Mouse (Mus musculus) ES-E14 (cell line): Measurements from ENCODE around the gene Tigd4. TPM values are rescaled to one million over a fixed set of nuclear protein-coding genes. Genes with fewer than 3 reads are reported as not detected.

ENCODE experiments used
- DNase-seq: peaks from one replicate; pipeline ENCODE4 v3.0.0-alpha.2; 2013; ENCODE audit warnings: low read depth, low spot score
- H3K27ac ChIP-seq: 2 replicates; pipeline ENCODE4 v1.5.1; 2012; ENCODE audit warnings: low read depth, mild to moderate bottlenecking, low read length, moderate library complexity, mixed read lengths; ENCODE audit not compliant: poor library complexity, insufficient read depth, severe bottlenecking
- H3K36me3 ChIP-seq: 2 replicates; pipeline ENCODE4 v1.6.1; 2012; ENCODE audit warnings: mild to moderate bottlenecking, low read length, moderate library complexity, mixed read lengths; ENCODE audit not compliant: control insufficient read depth, poor library complexity, insufficient read depth, severe bottlenecking
- H3K4me1 ChIP-seq, 2 experiments: fragments of 150-350 bp in 1 of 2; sonication (generic) in 1 of 2; 2 replicates each; pipeline ENCODE4 v1.6.1; 2012; ENCODE audit warnings: low read length in 2 of 2, mild to moderate bottlenecking in 1 of 2, mixed read lengths in 1 of 2; ENCODE audit not compliant: control insufficient read depth in 2 of 2, insufficient read depth in 2 of 2, poor library complexity in 1 of 2
- H3K4me3 ChIP-seq, 2 experiments: fragments of 150-350 bp in 1 of 2; sonication (generic) in 1 of 2; 2 replicates each; pipeline ENCODE4 v1.5.1; 2012; ENCODE audit warnings: low read length in 2 of 2, low read depth in 1 of 2, mild to moderate bottlenecking in 1 of 2, mixed read lengths in 1 of 2; ENCODE audit not compliant: insufficient read depth in 1 of 2, poor library complexity in 1 of 2, severe bottlenecking in 1 of 2
- H3K9ac ChIP-seq: 2 replicates; pipeline ENCODE4 v1.6.1; 2012; ENCODE audit warnings: low read depth, mild to moderate bottlenecking, low read length, mixed read lengths; ENCODE audit not compliant: poor library complexity, insufficient read depth, severe bottlenecking
- H3K9me3 ChIP-seq: fragments of 150-350 bp; sonication (generic); 2 replicates; pipeline ENCODE4 v1.6.1; 2012; ENCODE audit warnings: low read depth, mild to moderate bottlenecking, low read length; ENCODE audit not compliant: control insufficient read depth, insufficient read depth
- CHD2 ChIP-seq: IDR thresholded peaks from 2 replicates; pipeline ENCODE4 v1.6.1; 2014; ENCODE audit warnings: mild to moderate bottlenecking, low read depth, low read length, inconsistent platforms
- HCFC1 ChIP-seq: IDR thresholded peaks from 2 replicates; pipeline ENCODE4 v1.6.1; 2012; ENCODE audit warnings: low read length, inconsistent platforms, borderline replicate concordance; ENCODE audit not compliant: insufficient read depth
- MAFK ChIP-seq: IDR thresholded peaks from 2 replicates; pipeline ENCODE4 v1.6.1; 2014; ENCODE audit warnings: mild to moderate bottlenecking, low read depth, low read length, inconsistent platforms; ENCODE audit not compliant: insufficient read depth
- ZC3H11A ChIP-seq: IDR thresholded peaks from 2 replicates; pipeline ENCODE4 v1.6.1; 2012; ENCODE audit warnings: low read depth, mild to moderate bottlenecking, inconsistent platforms, low read length, borderline replicate concordance
- ZNF384 ChIP-seq: IDR thresholded peaks from 2 replicates; pipeline ENCODE4 v1.6.1; 2012; ENCODE audit warnings: low read depth, low read length, inconsistent platforms
- in situ Hi-C, 2 experiments: fragments of 600-800 bp; cut with MboI; formaldehyde crosslinking; loops; one replicate each; pipeline ENCODE4 v1.15.1; 2025; ENCODE audit warnings: low sequenced_read_pairs in 2 of 2, inconsistent platforms in 1 of 2; ENCODE audit not compliant: unreplicated experiment in 2 of 2
- total RNA-seq: library from RNA; depleted of rRNA; stranded (reverse); fragments of 300-350 nt; gene quantifications from 2 replicates; pipeline ENCODE4 v1.2.3, GENCODE M21; 2012

Gene Tigd4
- total RNA-seq, 1 experiment, result not detected

- in situ Hi-C loops, result no loop called here
- H3K4me1 ChIP-seq, result no peaks in the 10 kb centered on the region
- TF ChIP-seq ZC3H11A (peak; percentile 37; the same call in 1 of the 2 replicates), MAFK (no peak), CHD2 (no peak), ZNF384 (no peak), HCFC1 (no peak)
- no peak for DNase-seq
- H3K9me3 ChIP-seq, result no peaks in the 10 kb centered on the region
- no peak overlapping the region for H3K4me3 ChIP-seq
- H3K9ac ChIP-seq, result no peak overlapping the region
- H3K36me3 ChIP-seq, result no peaks in the 10 kb centered on the region
- no peak overlapping the region for H3K27ac ChIP-seq
Observed at GRCm38 (mm10) chr3:84615050-84615855, 21.9 kb downstream of the Tigd4 start.

GRCm38 (mm10) chr3:84615856-84616225, 22.5 kb downstream of the Tigd4 start:
- Histone ChIP-seq H3K27ac (no peak overlapping the region), H3K9me3 (no peaks in the 10 kb centered on the region), H3K4me3 (no peak overlapping the region), H3K36me3 (no peaks in the 10 kb centered on the region), H3K4me1 (no peaks in the 10 kb centered on the region), H3K9ac (no peak overlapping the region)
- no peak for TF ChIP-seq CHD2
- TF ChIP-seq ZC3H11A, result no peak
- no peak for TF ChIP-seq ZNF384
- TF ChIP-seq HCFC1, result no peak
- TF ChIP-seq MAFK, result no peak
- no peak for DNase-seq
- in situ Hi-C loops, result no loop called here

DNA sequence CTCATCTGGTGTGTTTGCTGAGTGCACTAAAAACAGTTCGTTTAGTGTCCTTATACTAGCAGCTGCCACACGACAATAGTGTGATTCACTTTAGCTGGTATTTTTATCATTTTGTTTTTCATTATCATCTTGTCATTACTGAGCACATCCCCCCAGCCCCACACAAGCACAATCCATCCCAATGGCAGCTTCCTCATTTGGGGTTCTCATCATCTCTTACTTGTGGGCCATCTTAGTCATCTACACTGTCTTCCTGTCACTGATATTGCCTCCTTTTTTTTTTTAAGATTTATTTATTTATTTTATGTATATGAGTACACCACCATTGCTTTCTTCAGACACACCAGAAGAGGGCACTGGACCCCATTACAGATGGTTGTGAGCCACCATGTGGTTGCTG, 25.3 kb downstream of the Tigd4 start:
- Histone ChIP-seq H3K9me3 (no peaks in the 10 kb centered on the region), H3K4me1 (no peaks in the 10 kb centered on the region), H3K27ac (no peak overlapping the region), H3K36me3 (no peaks in the 10 kb centered on the region), H3K9ac (no peak overlapping the region), H3K4me3 (no peak overlapping the region)
- TF ChIP-seq CHD2, result no peak
- no peak for TF ChIP-seq ZNF384
- TF ChIP-seq ZC3H11A, result no peak
- no peak for TF ChIP-seq MAFK
- no peak for TF ChIP-seq HCFC1
- in situ Hi-C loops, result no loop called here
- DNase-seq, result no peak

DNA sequence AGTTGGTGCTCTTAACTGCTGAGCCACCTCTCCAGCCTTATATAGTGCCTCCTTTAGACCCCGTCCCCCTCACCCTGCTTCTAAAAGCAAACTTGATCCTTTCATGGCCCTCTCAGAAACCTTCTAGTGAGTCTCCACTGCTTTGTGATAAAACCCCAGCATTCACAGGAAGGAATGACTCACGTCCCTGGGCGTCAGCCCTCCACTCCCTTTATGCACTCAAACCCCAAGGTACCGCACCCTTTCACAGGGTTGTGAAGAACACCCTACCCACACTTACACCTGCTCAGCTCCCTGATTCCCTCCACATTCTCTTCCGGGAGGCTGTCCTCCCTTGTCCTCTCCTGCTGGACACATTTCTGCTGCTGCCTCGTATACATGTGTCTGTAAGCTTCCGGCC, 25.7 kb downstream of the Tigd4 start:
- Histone ChIP-seq H3K4me3 (no peak overlapping the region), H3K4me1 (no peaks in the 10 kb centered on the region), H3K9ac (no peak overlapping the region), H3K9me3 (no peaks in the 10 kb centered on the region), H3K27ac (no peak overlapping the region), H3K36me3 (no peaks in the 10 kb centered on the region)
- in situ Hi-C loops, result no loop called here
- no peak for TF ChIP-seq ZC3H11A
- TF ChIP-seq HCFC1, result no peak
- no peak for DNase-seq

GRCm38 (mm10) chr3:84619725-84620124, 26.4 kb downstream of the Tigd4 start:
- H3K4me3 ChIP-seq, result no peak overlapping the region
- no peaks in the 10 kb centered on the region for H3K36me3 ChIP-seq
- no peak overlapping the region for H3K9ac ChIP-seq
- no peaks in the 10 kb centered on the region for H3K4me1 ChIP-seq
- in situ Hi-C loops, result no loop called here
- TF ChIP-seq HCFC1 (no peak), ZNF384 (no peak), ZC3H11A (no peak), CHD2 (no peak)
- no peak overlapping the region for H3K27ac ChIP-seq
- no peak for DNase-seq
- no peaks in the 10 kb centered on the region for H3K9me3 ChIP-seq
